In genomic region chr13:54687096-54687495, GRCm38 (mm10) we compare ENCODE assay signal across 8 mouse cellular contexts. TPM values are rescaled to one million over a fixed set of nuclear protein-coding genes. Genes with fewer than 3 reads are reported as not detected.
DNase-seq lines count a peak whose midpoint lies in the region; ATAC-seq and TF ChIP-seq lines count a peak whose summit lies in the region.

No protein-coding gene starts in this region.

- H3K27ac ChIP-seq in heart, embryonic 13.5 days (replicated peaks): peak overlapping the region; percentile 93
- peak overlapping the region; percentile 98 for H3K27ac ChIP-seq in kidney, postnatal 0 days
- H3K27ac ChIP-seq in liver, embryonic 14.5 days: peak overlapping the region; percentile 51
- H3K27ac ChIP-seq in stomach, embryonic 15.5 days: peak overlapping the region; percentile 100

- peak overlapping the region; percentile 93 for H3K4me3 ChIP-seq in heart, embryonic 13.5 days
- peak overlapping the region; percentile 83 for H3K4me3 ChIP-seq in kidney, postnatal 0 days (replicated peaks; ENCODE audit: low read depth, low read length)
- H3K4me3 ChIP-seq in liver, embryonic 14.5 days (ENCODE audit: insufficient read depth in 1 of 2, low read depth in 2 of 2, low read length in 2 of 2): peak overlapping the region; percentile 71 to 91
- H3K4me3 ChIP-seq in stomach, embryonic 15.5 days (replicated peaks): peak overlapping the region; percentile 83

- H3K27me3 ChIP-seq in heart, embryonic 13.5 days (replicated peaks): no peaks in the 10 kb centered on the region
- H3K27me3 ChIP-seq in kidney, postnatal 0 days (ENCODE audit: insufficient read depth, low read length): no peaks in the 10 kb centered on the region
- H3K27me3 ChIP-seq in liver, embryonic 14.5 days (ENCODE audit: control insufficient read depth, insufficient read depth, low read length): no peaks in the 10 kb centered on the region
- H3K27me3 ChIP-seq in stomach, embryonic 15.5 days (replicated peaks): no peaks in the 10 kb centered on the region

- H3K9ac ChIP-seq in heart, embryonic 13.5 days: peak overlapping the region; percentile 92
- H3K9ac ChIP-seq in kidney, postnatal 0 days (ENCODE audit: low read depth, low read length): peak overlapping the region; percentile 92
- peak overlapping the region; percentile 82 for H3K9ac ChIP-seq in liver, embryonic 14.5 days (replicated peaks)
- peak overlapping the region; percentile 82 for H3K9ac ChIP-seq in stomach, embryonic 15.5 days

- TF ChIP-seq CTCF in kidney, postnatal 0 days (IDR thresholded peaks at IDR 0.05; ENCODE audit: low read depth): no peak
- TF ChIP-seq CTCF in liver, embryonic 14.5 days (IDR thresholded peaks at IDR 0.05; ENCODE audit: low read depth): no peak

- no peaks in the 10 kb centered on the region for H3K9me3 ChIP-seq in heart, embryonic 13.5 days
- H3K9me3 ChIP-seq in kidney, postnatal 0 days (replicated peaks; ENCODE audit: low read length): no peaks in the 10 kb centered on the region
- H3K9me3 ChIP-seq in liver, embryonic 14.5 days (ENCODE audit: control insufficient read depth, low read length): no peaks in the 10 kb centered on the region
- no peaks in the 10 kb centered on the region for H3K9me3 ChIP-seq in stomach, embryonic 15.5 days

- peaks cover 27% of the 10 kb centered on the region for H3K36me3 ChIP-seq in heart, embryonic 13.5 days
- H3K36me3 ChIP-seq in kidney, postnatal 0 days (ENCODE audit: insufficient read depth, low read length): peaks cover 15% of the 10 kb centered on the region
- H3K36me3 ChIP-seq in liver, embryonic 14.5 days (replicated peaks; ENCODE audit: control insufficient read depth, insufficient read depth, low read depth): peaks cover 19% of the 10 kb centered on the region
- H3K36me3 ChIP-seq in stomach, embryonic 15.5 days: peaks cover 20% of the 10 kb centered on the region

- WGBS in heart, embryonic 13.5 days: under 1% methylated on average over 35 of the region's 35 CpGs
- under 1% methylated on average over 33 of the region's 35 CpGs for WGBS in kidney, postnatal 0 days
- WGBS in liver, embryonic 14.5 days (ENCODE audit: insufficient replicate concordance): 0% methylated on average over 35 of the region's 35 CpGs
- WGBS in stomach, embryonic 15.5 days: under 1% methylated on average over 35 of the region's 35 CpGs

- peaks cover 64% of the 10 kb centered on the region for H3K4me1 ChIP-seq in heart, embryonic 13.5 days
- peaks cover 25% of the 10 kb centered on the region for H3K4me1 ChIP-seq in kidney, postnatal 0 days (replicated peaks; ENCODE audit: insufficient read depth, low read length)
- peaks cover 30 to 31% of the 10 kb centered on the region in 2 experiments for H3K4me1 ChIP-seq in liver, embryonic 14.5 days (replicated peaks; ENCODE audit: control insufficient read depth in 2 of 2, insufficient read depth in 2 of 2, low read length in 1 of 2)
- peaks cover 35% of the 10 kb centered on the region for H3K4me1 ChIP-seq in stomach, embryonic 15.5 days

- no peak for TF ChIP-seq EP300 in liver, embryonic 14.5 days (IDR thresholded peaks at IDR 0.05; ENCODE audit: low read depth)

- peak; percentile 87 for DNase-seq in A20 (ENCODE audit: low read depth, low spot score)
- peak; percentile 86 for DNase-seq in adrenal gland, postnatal 10 days
- peak; percentile 93 for DNase-seq in kidney, postnatal 0 days (ENCODE audit: low spot score)
- DNase-seq in liver, embryonic 14.5 days (ENCODE audit: low read depth in 3 of 3, low spot score in 3 of 3): peak in 1 of 3 experiments; percentile 48
- peak; percentile 81 to 86 for DNase-seq in natural killer cell, adult 2 months (ENCODE audit: low spot score in 2 of 2)

- H3K4me2 ChIP-seq in heart, embryonic 13.5 days: peak overlapping the region; percentile 87
- peak overlapping the region; percentile 62 for H3K4me2 ChIP-seq in kidney, postnatal 0 days (ENCODE audit: low read length)
- H3K4me2 ChIP-seq in liver, embryonic 14.5 days (ENCODE audit: low read depth): peak overlapping the region; percentile 99
- H3K4me2 ChIP-seq in stomach, embryonic 15.5 days: peak overlapping the region; percentile 75

- peak; percentile 4; the same call in 1 of the 2 replicates for ATAC-seq in erythroblast, adult 5-6 weeks (replicated peaks; ENCODE audit: low FRiP score, poor library complexity, severe bottlenecking)
- ATAC-seq in heart, embryonic 13.5 days (ENCODE audit: extremely low read depth, insufficient number of reproducible peaks, low FRiP score, low TSS enrichment): peak; percentile 24; the same call in 1 of the 2 replicates
- peak; percentile 45 for ATAC-seq in kidney, postnatal 0 days (replicated peaks; ENCODE audit: low FRiP score, low read depth)
- peak; percentile 31 for ATAC-seq in liver, embryonic 14.5 days (ENCODE audit: insufficient read depth)
- peak; percentile 62 for ATAC-seq in stomach, embryonic 15.5 days (ENCODE audit: insufficient read depth, low FRiP score, low read depth)

RNA-seq across cellular contexts. Expression of gene Rnf44, which starts 6.6 kb away (rescaled TPM):
- total RNA-seq in adrenal gland, postnatal 10 days (2021): 100 to 1,000 TPM; 100 to 114 TPM
- 31.3 and 33.0 TPM in 2 replicates for total RNA-seq in erythroblast, adult 5-6 weeks (2015; ENCODE audit: low replicate concordance)
- total RNA-seq in erythroblast, adult 5-6 weeks (2017; ENCODE audit: low replicate concordance): 9.9 and 30.5 TPM in 2 replicates
- polyA plus RNA-seq in heart, embryonic 13.5 days (2015; fragmentation: Nextera tagmentation; extraction: Ambion mirVana): 53.2 and 54.8 TPM in 2 replicates
- 63.0 and 77.4 TPM in 2 replicates for polyA plus RNA-seq in kidney, postnatal 0 days (2015; fragmentation: Nextera tagmentation; extraction: Ambion mirVana)
- 26.5 and 31.7 TPM in 2 replicates for polyA plus RNA-seq in liver, embryonic 14.5 days (2012; rRNA removed)
- polyA plus RNA-seq in liver, embryonic 14.5 days (2014; fragmentation: Nextera tagmentation; extraction: Ambion mirVana): 25.3 and 33.1 TPM in 2 replicates
- 69.1 and 76.4 TPM in 2 replicates for polyA plus RNA-seq in stomach, embryonic 15.5 days (2015; fragmentation: Nextera tagmentation; extraction: Ambion mirVana)

RNA-seq across cellular contexts. Expression of gene Cdhr2, which starts 14.2 kb away (rescaled TPM):
- 1 to 10 TPM in 1 of 2 experiments, under 1 TPM in 1; 0.85 to 2.1 TPM for total RNA-seq in adrenal gland, postnatal 10 days (2021)
- total RNA-seq in erythroblast, adult 5-6 weeks (2015; ENCODE audit: low replicate concordance): not detected in 2 replicates
- total RNA-seq in erythroblast, adult 5-6 weeks (2017; ENCODE audit: low replicate concordance): not detected in 2 replicates
- polyA plus RNA-seq in heart, embryonic 13.5 days (2015; fragmentation: Nextera tagmentation; extraction: Ambion mirVana): 0.45 TPM in 1 of 2 replicates, not detected in the other
- polyA plus RNA-seq in kidney, postnatal 0 days (2015; fragmentation: Nextera tagmentation; extraction: Ambion mirVana): 10.0 and 10.9 TPM in 2 replicates
- polyA plus RNA-seq in liver, embryonic 14.5 days (2012; rRNA removed): 6.6 and 7.6 TPM in 2 replicates
- polyA plus RNA-seq in liver, embryonic 14.5 days (2014; fragmentation: Nextera tagmentation; extraction: Ambion mirVana): 8.6 and 8.9 TPM in 2 replicates
- polyA plus RNA-seq in stomach, embryonic 15.5 days (2015; fragmentation: Nextera tagmentation; extraction: Ambion mirVana): 7.9 and 8.7 TPM in 2 replicates

Comparison
In these comparisons a context has a peak if more than half of its experiments do, and no peak if none do; other contexts are left out.
1. ATAC-seq: peak in every context shown above with its lines; median percentile 62 in stomach, embryonic 15.5 days; 45 in kidney, postnatal 0 days; 31 in liver, embryonic 14.5 days; 24 in heart, embryonic 13.5 days; 4 in erythroblast, adult 5-6 weeks.